Mouse (Mus musculus) kidney, postnatal 36 days (tissue): ENCODE data around the gene Pttg1ip.

Experiments
- DNase-seq, 2 experiments: peaks; one replicate each; pipeline ENCODE4 v3.0.0; 2021 to 2022; ENCODE audit warnings: mixed read lengths in 2 of 2

The Pttg1ip gene

DNA sequence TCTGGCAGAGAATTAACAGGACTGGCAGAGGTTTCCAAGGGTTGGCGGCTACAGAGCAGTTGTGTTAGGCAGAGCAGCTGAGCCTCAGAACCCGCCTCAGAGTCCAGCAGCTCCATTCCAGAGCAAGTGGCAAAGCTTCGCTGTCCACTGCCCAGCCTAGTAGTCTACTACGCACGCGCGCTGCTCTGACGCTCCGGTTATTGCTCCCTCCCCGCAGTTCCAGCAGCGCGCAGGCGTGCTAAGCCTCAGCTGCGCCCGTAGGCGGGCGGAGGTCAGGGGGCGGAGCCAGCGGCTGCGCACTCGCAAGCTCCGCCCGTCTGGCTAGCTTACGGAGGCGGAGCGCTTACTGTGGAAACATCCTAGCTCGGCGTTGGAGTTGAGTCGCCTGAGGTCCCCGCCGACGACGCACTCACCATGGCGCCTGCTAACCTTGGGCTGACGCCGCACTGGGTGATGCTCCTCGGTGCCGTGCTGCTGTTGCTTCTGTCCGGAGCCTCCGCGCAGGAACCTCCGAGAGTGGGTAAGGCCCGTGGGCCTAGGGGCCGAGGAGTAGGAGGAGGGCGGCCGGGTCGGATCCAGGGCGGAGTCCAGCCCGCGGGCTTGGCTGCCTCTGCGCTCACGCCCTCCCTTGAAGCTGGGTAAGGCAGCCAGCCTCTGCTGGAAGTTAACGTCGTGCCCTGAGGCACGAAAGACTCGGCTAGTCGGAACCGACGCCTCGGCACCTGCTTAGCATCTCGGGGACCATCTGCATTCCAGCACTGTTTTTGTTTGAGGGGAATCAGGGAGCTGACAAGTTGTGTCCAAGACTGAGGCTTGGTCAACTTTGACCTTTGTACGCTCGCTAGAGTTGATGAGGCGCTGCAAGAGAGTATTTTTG is at the start of gene Pttg1ip:
TSS of gene Pttg1ip (plus strand) at position 313 of the 877 bp plus-strand sequence.
- DNase-seq: peak; percentile 97 to 98

DNA sequence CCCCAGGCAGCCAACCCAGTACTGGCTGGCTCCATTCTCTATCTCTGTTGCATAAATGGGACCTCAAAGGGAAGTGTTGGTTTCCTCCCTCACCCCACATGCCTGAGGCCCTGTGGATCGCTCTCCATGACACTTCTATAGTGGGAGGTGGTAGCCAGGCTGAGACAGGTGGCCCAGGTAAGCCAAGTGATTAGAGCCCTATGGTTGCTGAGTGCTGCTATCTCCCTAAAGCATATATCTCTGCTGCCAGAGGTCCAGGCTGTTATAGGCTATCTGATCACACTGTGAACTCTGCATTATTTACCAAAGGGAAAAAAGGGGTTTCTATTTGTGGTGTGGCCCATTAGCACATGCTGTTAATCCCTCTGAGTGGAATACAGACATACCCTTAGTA is 49.5 kb upstream of the Pttg1ip start:
- no peak for DNase-seq

DNA sequence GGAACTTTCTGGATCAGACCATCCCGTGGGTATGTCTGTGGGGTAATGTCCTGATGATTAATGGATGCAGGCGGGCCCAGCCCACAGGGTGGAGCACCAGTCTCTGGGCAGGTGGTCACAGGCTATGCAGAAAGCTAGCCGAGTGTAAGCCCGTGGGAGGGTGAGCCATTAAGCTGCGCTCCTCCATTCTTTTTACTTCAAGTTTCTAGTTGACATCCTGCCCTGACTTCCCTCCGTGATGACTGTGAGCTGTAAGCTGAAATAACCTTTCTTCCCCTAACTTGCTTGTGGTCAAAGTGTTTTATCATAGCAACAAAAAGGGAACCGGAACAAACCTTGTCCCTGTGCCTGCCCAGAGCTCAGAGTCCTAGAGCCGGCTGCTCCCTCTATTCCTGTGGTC is 44.8 kb upstream of the Pttg1ip start:
- DNase-seq: no peak

DNA sequence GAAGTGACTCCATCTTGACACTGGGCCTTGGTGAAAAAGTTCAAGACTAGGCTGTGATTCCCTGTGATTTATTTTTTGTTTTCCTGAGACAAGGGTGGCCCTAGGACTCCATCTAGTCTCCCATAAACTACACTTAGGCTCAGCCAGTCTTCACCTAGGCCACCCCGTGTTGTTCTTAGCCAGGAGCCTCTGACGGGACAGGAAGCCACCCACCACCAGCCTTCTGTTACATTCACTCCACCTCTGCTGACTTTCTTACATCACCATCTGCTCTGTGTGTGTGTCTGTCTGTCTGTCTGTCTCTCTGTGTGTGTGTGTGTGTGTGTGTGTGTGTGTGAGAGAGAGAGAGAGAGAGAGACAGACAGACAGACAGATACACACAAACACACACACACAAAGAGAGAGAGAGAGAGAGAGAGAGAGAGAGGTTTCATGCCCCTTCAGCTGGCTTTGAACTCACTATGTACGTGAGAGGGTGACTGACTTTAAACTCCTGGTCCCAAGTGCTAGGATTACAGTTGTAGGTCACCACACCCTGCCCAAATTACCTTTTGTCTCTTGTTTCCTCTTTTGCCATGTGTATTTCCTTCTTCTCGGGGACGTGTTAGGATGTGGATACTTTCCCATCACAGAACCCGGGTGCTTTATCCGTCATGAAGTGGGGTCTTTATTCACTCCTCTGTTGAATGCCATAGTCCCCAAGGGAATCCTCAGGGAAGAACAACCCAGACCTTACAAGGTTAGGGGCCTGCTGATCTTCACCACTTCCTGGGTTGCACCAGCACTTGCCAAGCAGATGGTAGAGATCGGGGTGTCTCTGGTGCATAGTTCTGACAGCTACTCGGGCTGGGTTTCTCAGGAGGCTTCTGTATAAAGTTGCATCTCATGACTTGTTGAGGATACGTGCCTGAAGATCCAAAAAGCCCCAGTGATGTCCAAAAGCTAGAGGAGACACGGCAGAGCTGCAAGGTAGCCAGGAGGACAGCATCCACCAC is 44.0 kb upstream of the Pttg1ip start:
- no peak for DNase-seq

DNA sequence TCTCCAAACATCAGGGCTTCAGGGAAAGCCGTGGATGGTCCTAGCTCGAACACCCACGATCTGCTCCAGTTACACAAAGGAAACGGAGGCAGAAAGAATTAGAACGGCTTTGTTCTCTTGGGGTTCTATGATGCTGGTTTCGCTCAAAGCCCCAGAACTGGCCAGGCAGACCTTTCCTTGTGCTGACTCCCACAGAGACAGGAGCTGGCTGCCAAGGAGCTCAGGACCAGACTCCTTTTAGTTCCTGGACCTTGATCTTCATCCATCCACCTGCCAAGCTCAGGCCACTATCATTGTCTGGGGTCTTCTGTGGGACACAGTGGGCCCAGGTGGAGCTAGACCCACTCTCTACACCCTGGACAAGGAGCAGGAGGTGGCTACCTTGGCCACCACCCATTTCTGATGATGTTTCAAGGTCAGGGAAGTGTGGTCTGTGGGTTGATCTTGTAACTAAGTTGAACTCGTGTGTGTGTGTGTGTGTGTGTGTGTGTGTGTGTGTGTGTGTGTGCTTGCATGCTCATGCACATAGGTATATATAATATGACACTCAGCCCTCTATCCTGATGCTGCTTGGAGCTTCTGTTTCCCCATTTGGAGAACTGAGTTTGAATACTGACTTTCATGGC is 42.1 kb upstream of the Pttg1ip start:
- DNase-seq: no peak

DNA sequence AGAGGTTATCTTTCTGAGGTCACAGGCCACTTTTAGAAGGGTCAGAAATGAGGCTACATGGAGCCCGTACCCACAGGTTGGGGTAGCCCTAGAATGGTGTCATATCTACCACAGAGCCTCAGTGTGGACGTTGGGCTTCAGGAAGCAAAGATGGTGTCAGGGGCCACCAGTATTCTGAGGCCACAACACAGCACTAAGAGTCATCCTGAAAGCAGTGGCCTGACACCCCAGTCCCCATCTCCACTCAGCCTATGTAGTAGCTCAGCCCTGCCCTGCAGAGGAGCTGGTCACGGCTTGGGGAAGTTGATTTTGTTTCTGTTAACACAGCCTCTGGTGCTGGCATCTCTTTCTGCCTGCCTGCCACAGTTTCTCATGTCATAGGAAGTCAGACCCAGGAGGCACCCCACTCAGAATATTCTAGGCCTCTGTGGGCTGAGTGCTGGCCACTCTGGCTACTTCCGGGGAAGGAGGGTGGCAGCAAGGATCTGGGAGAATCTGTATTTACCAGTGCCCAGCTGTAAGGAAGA is 40.9 kb upstream of the Pttg1ip start:
- no peak for DNase-seq

DNA sequence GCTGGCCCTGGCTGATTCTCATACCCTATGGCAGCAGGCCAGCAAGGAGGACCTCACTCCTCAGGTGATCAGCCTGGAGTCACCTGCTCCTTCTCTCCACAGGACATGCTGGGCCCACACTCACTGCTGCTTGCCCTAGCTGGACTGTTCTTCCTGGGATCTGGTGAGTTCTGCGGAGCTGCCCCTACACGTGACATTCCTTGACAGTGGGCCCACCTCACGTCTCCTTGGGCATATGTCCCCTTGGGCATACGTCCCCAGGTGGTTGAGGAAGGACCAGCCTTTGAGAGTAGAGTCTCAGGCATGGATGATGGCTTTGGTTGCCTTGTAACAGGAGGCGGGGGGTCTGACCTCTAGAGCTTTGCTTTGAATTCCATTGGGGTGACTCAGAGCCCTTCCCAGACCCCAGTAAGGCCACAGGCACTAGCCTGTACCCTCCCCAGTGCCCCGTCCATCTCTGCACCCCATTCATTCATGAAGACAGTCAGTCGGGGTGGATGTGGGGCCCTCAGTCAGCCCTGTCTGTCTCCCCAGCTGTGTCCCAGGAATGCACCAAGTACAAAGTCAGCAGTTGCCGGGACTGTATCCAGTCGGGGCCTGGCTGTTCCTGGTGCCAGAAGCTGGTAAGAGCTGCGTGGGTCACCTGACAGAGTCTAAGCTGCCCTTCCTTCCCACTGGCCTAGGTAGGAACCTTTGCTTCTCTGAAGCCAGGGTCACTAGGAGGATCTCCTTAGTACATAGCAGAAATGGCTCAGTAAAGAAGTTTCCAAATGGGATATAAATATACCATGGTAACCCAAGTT is 39.5 kb upstream of the Pttg1ip start:
- peak; percentile 48 to 59 for DNase-seq

DNA sequence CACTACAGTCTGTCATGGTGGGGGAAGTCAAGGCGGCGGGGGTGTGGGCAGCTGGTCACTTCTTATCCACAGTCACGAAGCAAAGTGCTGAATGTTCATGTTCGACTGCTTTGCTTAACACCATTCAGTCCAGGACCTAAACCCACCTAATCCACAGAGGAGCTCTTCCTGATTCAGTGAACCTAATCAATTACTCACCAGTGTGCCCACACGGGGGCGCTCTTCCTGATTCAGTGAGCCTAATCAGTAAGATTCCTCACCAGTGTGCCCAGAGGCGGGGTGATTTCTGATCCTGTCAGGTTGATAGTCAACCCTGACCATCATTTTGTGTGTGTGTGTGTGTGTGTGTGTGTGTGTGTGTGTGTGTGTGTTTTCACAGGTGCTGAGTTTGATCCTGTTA is 38.3 kb upstream of the Pttg1ip start:
- DNase-seq: peak in 1 of 2 experiments; percentile 74

DNA sequence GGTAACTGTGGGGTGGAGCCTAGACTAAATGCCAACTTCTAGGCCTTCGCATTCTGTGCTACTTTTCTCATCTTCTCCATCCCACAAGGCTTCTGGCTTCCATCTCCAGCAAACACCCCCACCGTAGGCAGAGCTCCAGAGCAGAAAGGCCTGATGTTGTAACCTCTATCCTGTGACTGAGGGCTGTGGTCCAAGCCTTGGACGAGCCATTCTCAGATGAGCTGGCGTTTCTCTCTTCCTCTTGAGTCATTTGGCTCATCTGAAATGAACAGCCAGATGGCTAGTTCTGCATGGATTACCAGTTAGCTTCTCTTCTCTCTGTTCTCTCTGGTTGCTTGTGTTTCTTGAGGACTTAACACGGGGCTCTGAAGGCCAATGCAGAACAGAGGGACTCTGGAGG is 36.6 kb upstream of the Pttg1ip start:
- DNase-seq: peak in 1 of 2 experiments; percentile 26

DNA sequence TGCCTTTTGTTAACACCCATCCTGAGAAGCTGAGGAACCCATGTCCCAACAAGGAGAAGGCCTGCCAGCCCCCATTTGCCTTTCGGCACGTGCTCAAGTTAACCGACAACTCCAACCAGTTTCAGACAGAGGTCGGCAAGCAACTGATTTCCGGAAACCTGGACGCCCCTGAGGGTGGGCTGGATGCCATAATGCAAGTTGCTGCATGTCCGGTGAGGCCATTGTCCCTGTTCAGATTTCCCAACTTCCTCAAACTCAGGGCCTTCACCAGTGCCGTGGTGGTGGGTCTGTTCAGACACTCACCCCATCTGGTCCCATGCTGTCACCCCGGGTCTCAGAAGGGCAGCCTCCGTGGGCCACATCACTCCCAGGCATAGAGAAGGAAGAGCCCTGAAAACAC is 32.9 kb upstream of the Pttg1ip start:
- no peak for DNase-seq

DNA sequence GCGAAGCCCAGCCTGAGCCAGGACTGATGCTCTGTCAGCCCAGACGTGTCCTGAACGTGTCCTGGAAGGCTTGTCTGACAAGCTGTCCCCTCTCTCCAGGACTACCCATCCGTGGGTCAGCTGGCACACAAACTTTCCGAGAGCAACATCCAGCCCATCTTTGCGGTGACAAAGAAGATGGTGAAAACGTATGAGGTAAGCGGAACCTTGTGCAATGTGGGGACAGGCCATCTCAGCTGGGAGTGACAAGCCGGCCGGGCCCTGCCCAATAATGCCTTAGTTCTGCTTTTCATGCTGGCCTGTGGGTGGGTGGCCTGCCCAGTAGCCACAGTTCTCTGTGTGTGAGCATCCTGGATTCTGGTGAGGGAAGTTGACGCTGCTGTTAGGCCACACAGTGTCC is 30.6 kb upstream of the Pttg1ip start:
- no peak for DNase-seq

DNA sequence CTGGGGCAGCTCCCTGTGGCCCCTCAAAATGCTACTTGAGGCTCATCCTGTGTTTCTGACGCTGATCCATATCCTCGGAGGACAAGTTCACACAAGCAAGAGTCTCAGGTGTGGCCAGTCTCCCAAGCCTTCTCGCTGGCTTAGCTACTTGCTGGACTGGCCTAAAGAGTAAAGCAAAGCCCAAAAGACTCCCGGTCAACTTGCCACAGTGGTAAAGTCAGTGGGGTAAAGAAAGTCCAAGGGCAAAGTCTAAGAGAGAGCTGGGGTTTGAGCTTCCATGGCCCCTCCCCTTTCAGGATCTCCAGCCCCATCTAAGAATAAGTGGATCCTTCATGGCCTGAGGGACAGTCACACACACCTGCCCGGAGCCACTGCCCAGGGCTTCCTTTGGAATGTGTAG is 29.4 kb upstream of the Pttg1ip start:
- DNase-seq: peak; percentile 25 to 35

DNA sequence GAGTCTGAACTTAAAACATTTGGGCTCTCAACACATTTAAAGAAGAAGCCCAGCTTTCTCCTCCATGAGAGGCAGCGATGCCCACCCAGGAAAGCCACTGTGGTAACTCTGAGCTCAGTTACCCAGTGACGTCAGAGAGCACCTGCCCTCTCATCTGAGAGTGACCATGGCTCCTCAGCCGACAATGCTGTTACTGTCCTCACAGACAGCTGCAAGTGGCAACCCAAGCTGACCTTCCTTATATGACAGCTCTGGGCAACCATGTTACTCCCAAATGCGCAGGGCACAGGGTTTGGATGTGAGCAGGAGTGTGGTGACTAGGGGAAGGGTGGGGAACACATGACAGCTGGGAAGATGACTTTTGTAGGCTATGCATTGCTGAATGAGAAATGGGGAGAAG is 28.2 kb upstream of the Pttg1ip start:
- DNase-seq: no peak

DNA sequence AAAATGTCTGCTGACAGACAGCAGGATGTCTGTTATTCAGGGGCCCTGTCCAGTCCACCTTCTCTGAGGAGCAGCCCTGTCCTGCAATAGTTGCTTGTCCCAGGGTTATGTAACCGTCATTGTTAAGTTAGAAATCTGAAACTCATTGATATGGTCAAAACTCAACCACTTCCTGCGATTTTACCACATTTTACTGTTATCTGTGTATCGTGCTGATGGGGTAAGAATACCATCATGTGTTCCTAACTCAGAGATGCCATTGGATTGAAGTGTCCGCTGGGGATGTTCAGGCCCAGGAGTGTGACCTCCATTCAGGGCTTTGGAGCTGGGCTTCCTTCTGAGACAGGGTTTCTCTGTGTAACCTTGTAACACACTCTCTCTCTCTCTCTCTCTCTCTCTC is 26.6 kb upstream of the Pttg1ip start:
- DNase-seq: no peak

DNA sequence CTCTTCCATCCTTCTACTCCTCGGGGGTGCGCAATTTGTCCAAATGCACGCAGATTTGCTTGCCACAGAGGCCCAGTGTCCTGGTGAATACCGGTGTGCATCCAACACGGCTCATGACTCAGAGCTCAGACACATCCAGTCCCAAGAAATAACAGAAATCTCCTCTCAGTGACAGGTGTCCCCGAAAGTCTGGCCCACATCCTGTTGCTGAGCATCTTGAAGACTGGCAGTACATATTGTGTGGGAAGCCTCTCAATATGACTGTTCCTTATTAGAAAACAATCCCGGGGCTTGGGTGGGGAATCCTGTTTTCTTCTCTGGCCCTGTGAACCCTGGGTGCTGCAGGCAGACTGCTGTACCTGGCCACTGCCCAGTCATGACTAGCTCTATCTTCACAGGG is 24.9 kb upstream of the Pttg1ip start:
- no peak for DNase-seq

DNA sequence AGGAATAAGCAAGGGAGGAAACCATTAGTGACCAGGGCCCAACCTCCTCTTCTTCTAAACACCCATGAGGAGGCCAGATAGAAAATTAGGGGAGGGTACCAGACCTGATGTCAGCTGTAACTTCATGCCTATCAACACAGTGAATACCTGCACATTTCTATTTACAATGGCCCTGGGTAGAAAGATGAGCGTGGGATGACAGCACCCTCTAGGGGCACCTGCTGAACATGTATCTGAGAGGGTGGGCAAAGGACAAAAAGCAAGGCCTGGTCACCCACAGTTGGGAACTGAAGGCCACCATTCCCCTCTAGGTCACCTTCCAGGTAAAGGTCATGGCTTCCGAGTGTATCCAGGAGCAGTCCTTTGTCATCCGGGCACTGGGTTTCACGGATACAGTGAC is 23.9 kb upstream of the Pttg1ip start:
- peak in 1 of 2 experiments; percentile 65 for DNase-seq

DNA sequence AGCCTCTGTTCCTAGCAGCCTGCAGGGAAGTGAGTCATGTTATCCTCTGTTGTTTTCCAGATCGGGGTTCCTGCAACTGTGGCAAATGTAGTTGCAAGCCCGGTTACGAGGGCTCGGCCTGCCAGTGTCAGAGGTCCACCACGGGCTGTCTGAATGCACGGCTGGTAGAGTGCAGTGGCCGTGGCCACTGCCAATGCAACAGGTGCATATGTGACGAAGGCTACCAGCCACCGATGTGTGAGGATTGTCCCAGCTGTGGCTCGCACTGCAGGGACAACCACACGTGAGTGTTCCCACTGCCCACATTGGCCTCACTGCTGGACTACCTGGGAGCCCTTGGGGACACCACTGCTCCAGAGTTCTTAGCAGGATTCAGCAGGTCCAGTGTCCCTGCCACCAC is 21.4 kb upstream of the Pttg1ip start:
- DNase-seq: no peak

DNA sequence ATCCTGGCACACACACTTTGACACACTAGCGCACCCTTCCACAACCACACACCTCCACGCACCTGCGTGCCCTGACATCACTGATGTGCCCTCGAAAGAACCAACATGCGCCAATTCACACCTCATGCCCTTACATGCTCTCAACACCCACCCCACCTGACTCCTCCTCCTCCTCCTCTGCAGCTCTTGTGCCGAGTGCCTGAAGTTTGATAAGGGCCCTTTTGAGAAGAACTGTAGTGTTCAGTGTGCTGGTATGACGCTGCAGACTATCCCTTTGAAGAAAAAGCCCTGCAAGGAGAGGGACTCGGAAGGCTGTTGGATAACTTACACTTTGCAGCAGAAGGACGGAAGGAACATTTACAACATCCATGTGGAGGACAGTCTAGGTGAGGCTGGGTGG is 20.7 kb upstream of the Pttg1ip start:
- no peak for DNase-seq

DNA sequence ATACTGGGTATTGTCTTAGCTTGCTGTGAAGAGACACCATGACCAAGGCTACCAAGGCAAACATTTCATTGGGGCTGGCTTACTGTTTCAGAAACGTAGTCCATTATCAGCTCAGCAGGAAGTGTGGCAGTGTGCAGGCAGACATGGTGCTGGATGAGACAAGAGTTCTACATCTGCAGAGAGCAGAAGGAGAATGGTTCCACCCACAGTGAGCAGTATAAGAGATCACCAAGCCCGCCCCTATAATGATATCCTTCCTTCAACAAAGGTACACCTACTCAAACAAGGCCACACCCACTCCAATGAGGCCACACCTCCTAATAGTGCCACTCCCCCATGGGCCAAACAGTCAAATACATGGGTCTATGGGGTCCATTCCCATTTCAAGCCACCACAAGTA is 20.0 kb upstream of the Pttg1ip start:
- DNase-seq: no peak

DNA sequence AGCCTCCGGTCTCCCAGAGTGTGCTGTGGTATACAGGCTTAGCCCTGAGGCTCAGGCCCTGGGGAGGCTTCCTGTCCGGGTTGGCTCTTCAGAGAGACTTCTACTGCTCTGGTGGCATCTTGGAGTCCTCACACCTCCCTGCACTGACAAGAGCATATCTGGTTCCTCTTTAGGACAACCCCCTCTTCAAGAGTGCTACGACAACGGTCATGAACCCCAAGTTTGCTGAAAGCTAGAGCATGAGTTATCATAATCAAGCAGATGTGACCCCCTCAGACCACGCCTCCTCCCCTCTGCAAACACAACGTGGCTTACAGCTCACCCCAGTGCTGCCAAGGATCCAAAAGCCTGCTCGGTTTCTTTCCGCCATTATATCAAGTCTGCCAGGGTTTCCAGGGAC is 16.5 kb upstream of the Pttg1ip start:
- no peak for DNase-seq

DNA sequence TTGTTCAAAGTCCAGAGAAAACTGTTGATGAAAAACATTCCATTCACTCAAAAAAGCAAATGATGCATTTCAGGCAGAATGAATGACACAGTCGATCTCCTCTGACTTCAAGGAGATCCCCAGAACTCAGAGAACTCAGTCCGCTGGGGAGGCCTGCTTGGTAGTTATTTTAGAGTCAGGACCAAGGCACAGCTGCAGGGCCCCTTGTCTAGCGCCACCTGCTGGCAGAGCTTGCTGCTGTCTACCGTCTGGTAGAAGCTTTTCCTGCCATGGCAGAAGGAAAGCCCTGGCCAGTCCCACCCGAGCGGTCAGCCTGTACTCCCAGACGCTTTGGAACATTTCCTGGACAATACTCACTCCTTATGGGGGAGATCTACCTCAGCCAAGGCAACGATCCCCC is 14.9 kb upstream of the Pttg1ip start:
- DNase-seq: peak; percentile 87 to 97

DNA sequence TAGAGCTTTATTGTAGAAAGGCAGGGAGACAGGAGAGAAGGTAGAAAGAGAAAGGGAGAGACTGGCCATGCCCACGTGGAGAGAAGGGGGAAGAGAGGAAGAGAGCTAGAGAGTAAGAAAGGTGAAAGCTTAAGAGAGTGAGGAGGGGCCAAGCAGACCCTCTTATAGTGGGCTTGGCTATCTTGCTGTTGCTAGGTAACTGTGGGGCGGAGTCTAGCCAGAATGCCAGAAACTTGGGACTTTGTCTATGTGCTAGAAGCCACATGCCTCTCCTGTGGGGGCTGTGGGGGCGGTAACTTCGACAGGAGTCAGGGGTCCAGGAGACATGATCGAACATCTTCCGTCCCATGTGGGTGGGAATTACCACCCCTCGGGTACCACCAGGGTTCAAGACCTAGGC is 12.0 kb upstream of the Pttg1ip start:
- no peak for DNase-seq
